Mouse (Mus musculus): ENCODE measurements around the gene Pld3. TPM values are rescaled to one million over a fixed set of nuclear protein-coding genes. Genes with fewer than 3 reads are reported as not detected.

Pld3 gene
- polyA plus RNA-seq, 1 experiment from 2014 or later = 62.5 TPM

- Histone ChIP-seq H3K4me2 (no peak overlapping the region), H3K36me3 (peaks cover 17% of the 10 kb centered on the region), H3K27ac (replicated peaks) (no peak overlapping the region), H3K9me3 (no peaks in the 10 kb centered on the region), H3K4me1 (peaks cover 54% of the 10 kb centered on the region), H3K9ac (no peak overlapping the region), H3K4me3 (no peak overlapping the region), H3K27me3 (replicated peaks) (no peaks in the 10 kb centered on the region)
- ATAC-seq (ENCODE audit: extremely low read depth, insufficient number of reproducible peaks, low FRiP score, low TSS enrichment) = no peak
- 69% methylated on average over 5 of the region's 5 CpGs for WGBS
Measured at GRCm38 (mm10) chr7:27493450-27493849, 59.6 kb downstream of the Pld3 start.

- no peak overlapping the region for H3K4me3 ChIP-seq
- 64% methylated on average over 3 of the region's 3 CpGs for WGBS
- no peak overlapping the region for H3K4me2 ChIP-seq
- no peak overlapping the region for H3K27ac ChIP-seq (replicated peaks)
- no peak overlapping the region for H3K9ac ChIP-seq
- H3K36me3 ChIP-seq = peaks cover 17% of the 10 kb centered on the region
- ATAC-seq (ENCODE audit: extremely low read depth, insufficient number of reproducible peaks, low FRiP score, low TSS enrichment) = no peak
- H3K9me3 ChIP-seq = no peaks in the 10 kb centered on the region
- H3K27me3 ChIP-seq (replicated peaks) = no peaks in the 10 kb centered on the region
- H3K4me1 ChIP-seq = peaks cover 58% of the 10 kb centered on the region
Measured at GRCm38 (mm10) chr7:27493022-27493421, 60.0 kb downstream of the Pld3 start.

DNA sequence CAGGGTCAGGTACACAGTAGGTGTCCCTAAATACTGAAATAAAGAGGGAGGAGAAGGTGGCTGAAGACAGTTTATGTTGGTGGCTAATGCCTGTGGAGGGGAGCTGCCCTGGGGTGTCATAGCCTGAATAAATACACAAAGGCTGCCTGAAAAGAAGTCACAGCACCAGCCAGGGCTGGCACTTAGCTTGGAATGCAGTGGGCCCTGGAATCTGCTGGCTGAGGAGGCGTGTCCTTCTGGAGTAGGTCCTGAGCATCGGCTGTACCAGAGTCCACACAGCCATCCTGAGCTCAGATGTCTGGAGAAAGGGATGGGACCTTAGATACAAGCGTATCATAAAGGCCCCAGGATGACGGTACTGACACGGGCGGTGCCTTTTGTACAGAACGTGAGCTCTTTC, 61.2 kb downstream of the Pld3 start:
- H3K27ac ChIP-seq (replicated peaks) = peak overlapping the region; percentile 98
- peak overlapping the region; percentile 80 for H3K9ac ChIP-seq
- no peak overlapping the region for H3K4me3 ChIP-seq
- peaks cover 53% of the 10 kb centered on the region for H3K4me1 ChIP-seq
- ATAC-seq (ENCODE audit: extremely low read depth, insufficient number of reproducible peaks, low FRiP score, low TSS enrichment) = no peak
- WGBS = 41% methylated on average over 7 of the region's 7 CpGs
- H3K36me3 ChIP-seq = peaks cover 17% of the 10 kb centered on the region
- H3K9me3 ChIP-seq = no peaks in the 10 kb centered on the region
- H3K27me3 ChIP-seq (replicated peaks) = no peaks in the 10 kb centered on the region
- peak overlapping the region; percentile 71 for H3K4me2 ChIP-seq

DNA sequence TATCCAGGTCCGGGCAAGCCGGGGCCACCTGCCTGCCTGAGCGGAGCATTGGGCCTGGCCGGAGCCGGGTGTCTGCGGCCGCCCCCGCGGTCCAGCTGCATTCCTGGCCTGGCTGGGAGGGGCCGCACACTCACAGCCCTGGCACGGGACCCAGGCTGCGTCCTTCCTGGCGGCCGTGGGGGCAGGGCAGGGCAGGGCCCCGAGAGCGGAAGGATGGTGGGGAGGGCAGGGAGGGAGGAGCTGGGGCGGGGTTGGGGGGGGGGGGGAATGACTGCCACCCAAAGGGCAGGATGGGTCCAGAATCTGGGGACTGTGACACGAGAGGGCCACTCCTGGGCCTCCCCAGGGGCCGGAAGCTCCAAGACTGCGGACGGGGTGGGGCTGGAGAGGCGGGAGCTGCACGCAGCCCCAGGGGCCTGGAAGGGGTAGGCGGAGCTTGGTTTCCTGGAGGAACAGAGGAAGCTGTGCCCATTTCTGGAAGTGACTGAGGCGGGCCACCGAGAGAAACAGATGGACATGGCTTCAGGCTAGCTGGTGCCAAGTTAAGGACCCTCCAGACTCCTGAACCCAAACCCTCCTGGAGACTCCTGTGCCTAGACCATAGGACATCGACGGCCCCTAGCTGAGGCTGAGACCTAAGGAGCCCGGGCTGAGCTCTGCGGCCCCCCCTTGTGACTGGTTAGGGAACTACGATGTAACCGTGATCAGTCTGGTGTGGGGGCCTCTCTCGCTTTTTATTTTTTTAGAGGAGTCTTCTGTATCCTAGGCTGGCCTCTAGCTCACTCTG, 62.3 kb downstream of the Pld3 start:
- H3K4me3 ChIP-seq = peak overlapping the region; percentile 47
- WGBS = under 1% methylated on average over 31 of the region's 33 CpGs
- peak overlapping the region; percentile 98 for H3K27ac ChIP-seq (replicated peaks)
- ATAC-seq (ENCODE audit: extremely low read depth, insufficient number of reproducible peaks, low FRiP score, low TSS enrichment) = peak; percentile 78
- peaks cover 53% of the 10 kb centered on the region for H3K4me1 ChIP-seq
- no peaks in the 10 kb centered on the region for H3K27me3 ChIP-seq (replicated peaks)
- peaks cover 17% of the 10 kb centered on the region for H3K36me3 ChIP-seq
- peak overlapping the region; percentile 71 for H3K4me2 ChIP-seq
- peak overlapping the region; percentile 80 for H3K9ac ChIP-seq
- no peaks in the 10 kb centered on the region for H3K9me3 ChIP-seq

DNA sequence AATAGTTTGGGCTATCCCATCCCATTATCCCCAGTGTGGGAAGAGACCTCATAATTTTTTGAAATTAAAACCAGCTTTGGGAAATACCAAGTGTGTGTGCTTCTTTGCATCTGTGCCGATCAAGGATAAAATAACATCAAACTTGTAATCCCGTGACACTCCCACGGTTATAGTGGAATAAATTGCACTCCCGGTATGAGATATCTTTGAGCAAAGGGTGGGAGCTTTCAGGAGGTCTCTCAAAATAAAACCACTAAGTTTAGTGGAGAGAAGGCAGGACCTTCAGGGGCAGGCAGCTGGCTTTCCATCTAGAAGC, 62.8 kb downstream of the Pld3 start:
- H3K9ac ChIP-seq = peak overlapping the region; percentile 80
- H3K4me1 ChIP-seq = peaks cover 57% of the 10 kb centered on the region
- no peak for ATAC-seq (ENCODE audit: extremely low read depth, insufficient number of reproducible peaks, low FRiP score, low TSS enrichment)
- H3K4me2 ChIP-seq = peak overlapping the region; percentile 71
- H3K36me3 ChIP-seq = peaks cover 17% of the 10 kb centered on the region
- 22% methylated on average over 4 of the region's 4 CpGs for WGBS
- H3K27me3 ChIP-seq (replicated peaks) = no peaks in the 10 kb centered on the region
- H3K4me3 ChIP-seq = peak overlapping the region; percentile 47
- no peaks in the 10 kb centered on the region for H3K9me3 ChIP-seq
- H3K27ac ChIP-seq (replicated peaks) = peak overlapping the region; percentile 98

- H3K9me3 ChIP-seq = no peaks in the 10 kb centered on the region
- H3K4me3 ChIP-seq = peak overlapping the region; percentile 47
- peak overlapping the region; percentile 80; the same call in 1 of the 2 replicates for H3K9ac ChIP-seq
- peaks cover 57% of the 10 kb centered on the region for H3K4me1 ChIP-seq
- no peaks in the 10 kb centered on the region for H3K27me3 ChIP-seq (replicated peaks)
- peaks cover 17% of the 10 kb centered on the region for H3K36me3 ChIP-seq
- peak overlapping the region; percentile 71 for H3K4me2 ChIP-seq
- WGBS = 89% methylated on average over 25 of the region's 25 CpGs
- no peak for ATAC-seq (ENCODE audit: extremely low read depth, insufficient number of reproducible peaks, low FRiP score, low TSS enrichment)
- peak overlapping the region; percentile 98 for H3K27ac ChIP-seq (replicated peaks)
Measured at GRCm38 (mm10) chr7:27489270-27489869, 63.6 kb downstream of the Pld3 start.

GRCm38 (mm10) chr7:27487740-27488268, 65.2 kb downstream of the Pld3 start:
- peak overlapping the region; percentile 95 for H3K9ac ChIP-seq
- H3K9me3 ChIP-seq = no peaks in the 10 kb centered on the region
- no peak for ATAC-seq (ENCODE audit: extremely low read depth, insufficient number of reproducible peaks, low FRiP score, low TSS enrichment)
- peak overlapping the region; percentile 85 for H3K4me3 ChIP-seq
- peak overlapping the region; percentile 99 for H3K27ac ChIP-seq (replicated peaks)
- peaks cover 52% of the 10 kb centered on the region for H3K4me1 ChIP-seq
- peak overlapping the region; percentile 71 for H3K4me2 ChIP-seq
- peaks cover 17% of the 10 kb centered on the region for H3K36me3 ChIP-seq
- no peaks in the 10 kb centered on the region for H3K27me3 ChIP-seq (replicated peaks)
- 3% methylated on average over 13 of the region's 13 CpGs for WGBS

DNA sequence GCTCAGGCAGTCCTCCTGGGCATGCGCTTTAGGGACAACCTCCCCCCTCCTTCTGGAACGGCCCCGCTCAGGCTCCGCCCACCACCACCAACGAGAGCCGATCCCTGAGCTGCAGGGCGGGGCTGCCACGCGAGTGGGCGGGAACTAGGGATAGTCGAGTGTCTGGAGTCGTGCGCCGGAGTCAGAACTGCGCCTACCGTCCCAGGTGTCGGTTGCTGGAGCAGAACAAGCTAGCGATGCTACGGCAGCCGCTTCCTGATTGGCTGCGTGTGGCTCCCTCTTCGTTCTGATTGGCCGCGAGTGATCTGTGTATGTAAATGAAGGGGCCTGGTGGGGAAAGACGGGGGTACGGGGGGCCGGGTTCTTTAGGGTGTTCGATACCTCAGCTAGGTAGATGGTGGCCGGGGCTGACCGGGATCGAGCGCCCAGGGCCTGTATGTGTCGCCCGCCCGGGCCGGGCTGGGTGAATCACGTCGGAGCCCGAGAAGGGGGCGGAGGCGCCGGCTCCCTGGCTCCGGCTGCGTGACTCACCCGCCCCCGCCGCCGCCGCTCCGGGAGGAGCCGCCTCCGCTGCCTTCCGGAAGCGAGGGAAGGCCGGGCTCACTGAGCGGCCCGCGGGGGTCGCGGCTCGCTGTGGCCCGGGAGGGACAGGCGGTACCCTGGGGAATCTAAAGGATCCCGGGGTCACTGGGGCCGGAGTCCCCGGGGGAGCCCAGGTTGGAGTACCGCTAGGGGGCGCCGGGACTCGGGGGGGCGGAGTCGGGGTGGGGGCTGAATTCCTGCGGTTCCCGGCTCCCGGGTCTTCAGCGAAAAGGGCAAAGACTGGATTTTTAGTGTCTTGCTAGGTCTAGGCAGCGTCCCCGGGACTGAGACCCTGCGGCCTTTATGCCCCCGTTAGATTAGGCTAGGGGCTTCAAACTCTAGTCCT, 66.0 kb downstream of the Pld3 start, which contains the start of gene Sertad1:
Sertad1 (plus strand) TSS at position 141 of the 928 bp plus-strand sequence.
- peaks cover 17% of the 10 kb centered on the region for H3K36me3 ChIP-seq
- H3K4me2 ChIP-seq = peak within 1 kb of the TSS; percentile 71
- peak within 1 kb of the TSS; percentile 85 for H3K4me3 ChIP-seq
- under 1% methylated on average over 77 of the region's 80 CpGs for WGBS
- H3K4me1 ChIP-seq = peaks cover 49% of the 10 kb centered on the region
- no peaks in the 10 kb centered on the region for H3K9me3 ChIP-seq
- H3K27ac ChIP-seq (replicated peaks) = peak within 1 kb of the TSS; percentile 99
- no peaks in the 10 kb centered on the region for H3K27me3 ChIP-seq (replicated peaks)
- peak within 1 kb of the TSS; percentile 95 for H3K9ac ChIP-seq
- peak; percentile 82 for ATAC-seq (ENCODE audit: extremely low read depth, insufficient number of reproducible peaks, low FRiP score, low TSS enrichment)

DNA sequence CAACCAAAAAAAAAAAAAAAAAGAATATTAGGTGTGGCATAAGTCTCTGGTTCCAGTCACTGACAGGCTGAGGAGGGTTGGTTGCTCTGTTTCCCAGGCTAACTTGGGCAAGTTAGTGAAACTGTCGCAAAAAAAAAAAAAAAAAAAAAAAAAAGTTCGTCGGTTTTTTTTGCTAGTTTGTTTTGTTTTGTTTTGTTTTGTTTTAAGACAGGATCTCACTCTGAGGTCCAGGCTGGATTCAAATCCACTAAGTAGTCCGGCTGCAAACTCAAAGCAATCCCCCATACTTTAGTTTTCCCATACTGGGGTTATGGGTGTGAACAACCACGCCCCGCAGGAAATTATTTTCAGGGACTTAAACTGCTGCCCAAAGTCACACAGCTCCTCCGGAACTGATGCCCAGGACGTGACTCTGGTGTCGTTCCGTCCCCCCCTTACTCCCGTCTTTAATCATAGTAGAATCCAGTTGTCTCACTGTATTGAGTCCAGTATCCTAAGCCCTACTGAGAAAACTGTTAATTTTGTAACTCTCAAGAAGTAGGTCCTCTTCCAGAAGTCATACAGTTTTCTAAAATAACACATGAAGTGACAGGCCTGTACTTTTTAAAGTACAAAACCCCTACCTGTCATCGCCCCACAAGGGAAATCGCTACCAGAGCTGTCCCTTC, 66.8 kb downstream of the Pld3 start:
- H3K4me2 ChIP-seq = peak overlapping the region; percentile 71
- H3K4me1 ChIP-seq = peaks cover 48% of the 10 kb centered on the region
- H3K9me3 ChIP-seq = no peaks in the 10 kb centered on the region
- WGBS = 4% methylated on average over 13 of the region's 13 CpGs
- peak overlapping the region; percentile 85 for H3K4me3 ChIP-seq
- H3K27me3 ChIP-seq (replicated peaks) = no peaks in the 10 kb centered on the region
- no peak for ATAC-seq (ENCODE audit: extremely low read depth, insufficient number of reproducible peaks, low FRiP score, low TSS enrichment)
- peak overlapping the region; percentile 99 for H3K27ac ChIP-seq (replicated peaks)
- peak overlapping the region; percentile 95 for H3K9ac ChIP-seq
- H3K36me3 ChIP-seq = peaks cover 17% of the 10 kb centered on the region

GRCm38 (mm10) chr7:27483860-27484259, 69.2 kb downstream of the Pld3 start:
- Histone ChIP-seq H3K4me2 (no peak overlapping the region), H3K9ac (no peak overlapping the region), H3K27me3 (replicated peaks) (no peaks in the 10 kb centered on the region), H3K27ac (replicated peaks) (no peak overlapping the region), H3K9me3 (no peaks in the 10 kb centered on the region), H3K4me1 (peaks cover 36% of the 10 kb centered on the region), H3K4me3 (no peak overlapping the region), H3K36me3 (peaks cover 4% of the 10 kb centered on the region)
- no peak for ATAC-seq (ENCODE audit: extremely low read depth, insufficient number of reproducible peaks, low FRiP score, low TSS enrichment)
- WGBS = 80% methylated on average over 4 of the region's 4 CpGs
